Mouse (Mus musculus) liver, embryonic 14.5 days (tissue): ENCODE data around the gene Anxa3. TPM values are rescaled to one million over a fixed set of nuclear protein-coding genes. Genes with fewer than 3 reads are reported as not detected.

Source experiments
- ATAC-seq: fragments of 200-750 bp; cut with Nextera tagmentation; 2 replicates; pipeline ENCODE4 v1.8.0; 2017; ENCODE audit warnings: moderate number of reproducible peaks, mild to moderate bottlenecking, moderate library complexity; ENCODE audit not compliant: insufficient read depth
- DNase-seq, 3 experiments: peaks; one replicate each; pipeline ENCODE4 v3.0.0-alpha.2; 2012 to 2013; ENCODE audit warnings: low read depth in 3 of 3, low spot score in 3 of 3
- H3K27ac ChIP-seq: fragments of 300-500 bp; sonication (generic); 2 replicates; pipeline ENCODE4 v1.5.1; 2014; ENCODE audit warnings: moderate library complexity, mild to moderate bottlenecking, control low read depth, inconsistent platforms
- H3K27me3 ChIP-seq: fragments of 300-500 bp; sonication (generic); 2 replicates; pipeline ENCODE4 v1.6.1; 2014; ENCODE audit warnings: mild to moderate bottlenecking, low read length, moderate library complexity; ENCODE audit not compliant: control insufficient read depth, insufficient read depth
- H3K36me3 ChIP-seq: fragments of 300-500 bp; sonication (generic); replicated peaks from 2 replicates; pipeline ENCODE4 v1.6.1; 2014; ENCODE audit warnings: low read depth; ENCODE audit not compliant: control insufficient read depth, insufficient read depth
- H3K4me1 ChIP-seq, 2 experiments: fragments of 200-500 bp in 1 of 2; fragments of 300-500 bp in 1 of 2; sonication (generic) in 1 of 2; replicated peaks; 2 replicates each; pipeline ENCODE4 v1.6.1; 2012 to 2014; ENCODE audit warnings: antibody characterized with exemption in 1 of 2, inconsistent platforms in 1 of 2, low read length in 1 of 2; ENCODE audit not compliant: control insufficient read depth in 2 of 2, insufficient read depth in 2 of 2
- H3K4me2 ChIP-seq: fragments of 300-500 bp; sonication (generic); 2 replicates; pipeline ENCODE4 v1.6.1; 2014; ENCODE audit warnings: low read depth, mild to moderate bottlenecking, control low read depth, moderate library complexity
- H3K4me3 ChIP-seq, 2 experiments: fragments of 200-500 bp in 1 of 2; fragments of 300-500 bp in 1 of 2; sonication (generic) in 1 of 2; 2 replicates each; pipeline ENCODE4 v1.5.1; 2012 to 2014; ENCODE audit warnings: low read depth in 2 of 2, low read length in 2 of 2, mild to moderate bottlenecking in 2 of 2, control low read depth in 1 of 2, inconsistent platforms in 1 of 2, moderate library complexity in 1 of 2; ENCODE audit not compliant: insufficient read depth in 1 of 2
- H3K9ac ChIP-seq: fragments of 300-500 bp; sonication (generic); replicated peaks from 2 replicates; pipeline ENCODE4 v1.6.1; 2014; ENCODE audit warnings: mild to moderate bottlenecking, control low read depth, moderate library complexity
- H3K9me3 ChIP-seq: fragments of 300-500 bp; sonication (generic); 2 replicates; pipeline ENCODE4 v1.6.1; 2016; ENCODE audit warnings: low read length, mixed read lengths; ENCODE audit not compliant: control insufficient read depth
- CTCF ChIP-seq: IDR thresholded peaks from 2 replicates; pipeline ENCODE4 v1.5.1; 2016; ENCODE audit warnings: antibody characterized with exemption, low read depth, control low read depth
- EP300 ChIP-seq: IDR thresholded peaks from 2 replicates; pipeline ENCODE4 v1.6.1; 2016; ENCODE audit warnings: antibody characterized with exemption, low read depth
- WGBS: fragments of 180-500 bp; shearing (Covaris S2); extraction: QIAGEN DNeasy Blood & Tissue Kit; methylation state at CpG from one replicate; pipeline ENCODE4 v1.1.7; 2014; ENCODE audit not compliant: insufficient replicate concordance; 5-methylcytosine and 5-hydroxymethylcytosine counted together
- polyA plus RNA-seq, 2 experiments: library from polyadenylated mRNA; depleted of rRNA in 1 of 2; stranded (reverse) in 1 of 2; unstranded in 1 of 2; fragments of >200 nt; fragmentation: Nextera tagmentation in 1 of 2; extraction: Ambion mirVana in 1 of 2; gene quantifications; 2 replicates each; pipeline versions ENCODE4 v1.2.1 to v1.2.3; 2012 to 2014

Anxa3 gene
- polyA plus RNA-seq, 2 experiments: 9.6 to 16.3 TPM

- H3K4me1 ChIP-seq: peaks cover 2 to 6% of the 10 kb centered on the region in 2 experiments; a peak in 2 of 4 replicates
- peak; percentile 44; the same call in 1 of the 2 replicates for TF ChIP-seq EP300
- TF ChIP-seq CTCF: peak; percentile 78
- H3K36me3 ChIP-seq: no peaks in the 10 kb centered on the region
- H3K9ac ChIP-seq: no peak overlapping the region
- H3K4me3 ChIP-seq: no peak overlapping the region
- DNase-seq: peak; percentile 47 to 70 (median 50)
- no peak overlapping the region for H3K4me2 ChIP-seq
- WGBS: 88% methylated on average over 1 of the region's 1 CpGs
- H3K27me3 ChIP-seq: no peaks in the 10 kb centered on the region
- H3K27ac ChIP-seq: no peak overlapping the region
- peak; percentile 56; the same call in 1 of the 2 replicates for ATAC-seq
- H3K9me3 ChIP-seq: peaks cover 2% of the 10 kb centered on the region
These were observed 85.0 kb downstream of the Anxa3 start for GRCm38 (mm10) chr5:96878178-96878577.

DNA sequence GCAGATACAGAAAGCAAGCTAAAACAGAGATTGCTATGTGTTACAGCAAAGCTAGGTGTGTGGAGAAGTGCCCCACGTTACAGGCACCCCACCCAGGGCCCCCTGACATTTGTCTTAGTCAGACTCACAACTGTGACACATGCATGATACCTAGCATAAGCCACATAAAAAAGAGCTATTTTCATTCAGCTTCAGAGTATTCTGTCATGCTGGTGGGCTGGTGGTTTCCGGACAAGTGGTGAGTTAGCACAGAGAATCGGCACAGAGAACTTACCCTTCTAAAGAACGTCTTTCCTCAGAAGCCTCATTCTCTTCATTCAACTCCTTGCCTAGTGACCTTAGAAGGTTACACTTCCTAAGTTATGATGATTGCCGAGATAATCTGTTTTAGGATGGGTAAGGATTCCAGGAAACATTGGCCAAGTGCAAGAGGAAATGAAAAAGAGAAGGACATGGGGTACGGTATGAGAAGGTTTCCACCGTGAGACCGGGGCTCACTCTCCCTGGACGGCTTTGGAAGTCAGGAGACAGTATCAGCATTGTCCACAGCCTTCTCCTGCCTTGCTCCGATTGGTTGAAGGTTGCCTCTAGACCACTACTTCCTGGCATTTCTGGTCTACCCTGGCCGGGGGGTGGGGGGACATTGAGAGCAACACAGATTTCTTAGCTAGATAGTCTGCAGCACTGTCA lies 85.9 kb downstream of the Anxa3 start:
- no peak for TF ChIP-seq CTCF
- TF ChIP-seq EP300: no peak
- no peak for ATAC-seq
- H3K4me1 ChIP-seq: peaks cover 2 to 9% of the 10 kb centered on the region in 2 experiments; a peak in 2 of 4 replicates
- peaks cover 2% of the 10 kb centered on the region for H3K9me3 ChIP-seq
- no peaks in the 10 kb centered on the region for H3K36me3 ChIP-seq
- no peak for DNase-seq
- H3K27me3 ChIP-seq: no peaks in the 10 kb centered on the region
- no peak overlapping the region for H3K27ac ChIP-seq
- no peak overlapping the region for H3K4me2 ChIP-seq
- H3K4me3 ChIP-seq: no peak overlapping the region
- H3K9ac ChIP-seq: no peak overlapping the region
- WGBS: 51% methylated on average over 11 of the region's 11 CpGs

GRCm38 (mm10) chr5:96880231-96880630 lies 87.1 kb downstream of the Anxa3 start:
- H3K9me3 ChIP-seq: peaks cover 2% of the 10 kb centered on the region
- ATAC-seq (no peak), DNase-seq (no peak)
- H3K4me2 ChIP-seq: no peak overlapping the region
- no peaks in the 10 kb centered on the region for H3K36me3 ChIP-seq
- TF ChIP-seq EP300 (no peak), CTCF (no peak)
- H3K27ac ChIP-seq: no peak overlapping the region
- no peak overlapping the region for H3K9ac ChIP-seq
- no peak overlapping the region for H3K4me3 ChIP-seq
- H3K27me3 ChIP-seq: no peaks in the 10 kb centered on the region
- peaks cover 2 to 12% of the 10 kb centered on the region in 2 experiments; a peak in 2 of 4 replicates for H3K4me1 ChIP-seq
- WGBS: 61% methylated on average over 5 of the region's 5 CpGs

- Histone ChIP-seq H3K9me3 (peaks cover 2% of the 10 kb centered on the region), H3K4me1 (peaks cover 2 to 19% of the 10 kb centered on the region in 2 experiments; a peak in 3 of 4 replicates), H3K27ac (no peak overlapping the region), H3K36me3 (no peaks in the 10 kb centered on the region), H3K9ac (no peak overlapping the region), H3K4me3 (no peak overlapping the region), H3K27me3 (no peaks in the 10 kb centered on the region), H3K4me2 (no peak overlapping the region)
- ATAC-seq: peak; percentile 43; the same call in 1 of the 2 replicates
- no peak for DNase-seq
- TF ChIP-seq EP300: no peak
- TF ChIP-seq CTCF: no peak
- WGBS: 81% methylated on average over 3 of the region's 3 CpGs
These were observed 88.0 kb downstream of the Anxa3 start for GRCm38 (mm10) chr5:96881118-96881517.

GRCm38 (mm10) chr5:96881613-96882012 lies 88.5 kb downstream of the Anxa3 start:
- no peaks in the 10 kb centered on the region for H3K36me3 ChIP-seq
- WGBS: 72% methylated on average over 3 of the region's 3 CpGs
- H3K4me1 ChIP-seq: peaks cover 2 to 19% of the 10 kb centered on the region in 2 experiments; a peak in 3 of 4 replicates
- no peak overlapping the region for H3K9ac ChIP-seq
- peaks cover 2% of the 10 kb centered on the region for H3K9me3 ChIP-seq
- ATAC-seq (no peak), DNase-seq (no peak)
- H3K4me3 ChIP-seq: no peak overlapping the region
- no peak overlapping the region for H3K4me2 ChIP-seq
- no peak for TF ChIP-seq EP300
- no peak for TF ChIP-seq CTCF
- no peak overlapping the region for H3K27ac ChIP-seq
- no peaks in the 10 kb centered on the region for H3K27me3 ChIP-seq
